Mouse (Mus musculus): ENCODE results near the gene Gprc5d.

Gprc5d gene

GRCm38 (mm10) chr6:135135735-135136134 is 17.7 kb upstream of the Gprc5d start:
- DNase-seq (ENCODE audit: low spot score) = no peak

GRCm38 (mm10) chr6:135133486-135133885 is 15.4 kb upstream of the Gprc5d start:
- DNase-seq (ENCODE audit: low spot score) = no peak

- no peak for DNase-seq (ENCODE audit: low spot score)
These were observed 15.0 kb upstream of the Gprc5d start for GRCm38 (mm10) chr6:135133086-135133485.

DNA sequence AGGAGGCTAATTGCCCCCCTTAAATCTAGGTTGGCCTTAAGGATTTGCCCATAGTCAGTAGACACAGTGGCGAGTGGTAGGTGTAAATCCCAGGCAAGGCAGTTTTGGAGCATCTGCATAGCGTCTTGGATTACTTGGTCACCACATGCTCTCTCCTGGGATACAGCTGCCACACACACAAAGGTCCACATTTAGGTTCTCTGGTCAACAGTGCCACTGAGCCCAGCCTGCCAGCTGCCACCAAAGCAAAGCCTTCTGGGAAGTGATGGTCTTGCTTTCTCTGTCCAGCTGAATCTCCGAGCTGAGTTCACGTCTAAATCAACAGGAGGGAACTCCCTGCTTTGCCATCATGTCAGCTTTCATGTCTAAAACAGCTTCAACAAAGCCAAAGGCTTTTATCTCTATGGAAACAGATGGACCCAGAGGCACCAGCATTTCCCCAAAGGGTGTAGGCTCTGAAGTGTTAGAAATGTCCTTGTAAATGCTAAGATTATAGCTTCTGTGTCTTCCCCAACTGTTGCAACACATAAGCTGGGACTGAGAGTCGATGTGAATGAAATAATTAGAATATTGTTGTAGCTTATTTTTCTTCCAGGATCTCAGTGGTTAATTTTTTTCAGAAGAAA is 6.8 kb upstream of the Gprc5d start:
- no peak for DNase-seq (ENCODE audit: low spot score)

- no peak for DNase-seq (ENCODE audit: low spot score)
These were observed 1.6 kb downstream of the Gprc5d start for GRCm38 (mm10) chr6:135116479-135116878.

GRCm38 (mm10) chr6:135113114-135113436 is 5.0 kb downstream of the Gprc5d start:
- no peak for DNase-seq (ENCODE audit: low spot score)

DNA sequence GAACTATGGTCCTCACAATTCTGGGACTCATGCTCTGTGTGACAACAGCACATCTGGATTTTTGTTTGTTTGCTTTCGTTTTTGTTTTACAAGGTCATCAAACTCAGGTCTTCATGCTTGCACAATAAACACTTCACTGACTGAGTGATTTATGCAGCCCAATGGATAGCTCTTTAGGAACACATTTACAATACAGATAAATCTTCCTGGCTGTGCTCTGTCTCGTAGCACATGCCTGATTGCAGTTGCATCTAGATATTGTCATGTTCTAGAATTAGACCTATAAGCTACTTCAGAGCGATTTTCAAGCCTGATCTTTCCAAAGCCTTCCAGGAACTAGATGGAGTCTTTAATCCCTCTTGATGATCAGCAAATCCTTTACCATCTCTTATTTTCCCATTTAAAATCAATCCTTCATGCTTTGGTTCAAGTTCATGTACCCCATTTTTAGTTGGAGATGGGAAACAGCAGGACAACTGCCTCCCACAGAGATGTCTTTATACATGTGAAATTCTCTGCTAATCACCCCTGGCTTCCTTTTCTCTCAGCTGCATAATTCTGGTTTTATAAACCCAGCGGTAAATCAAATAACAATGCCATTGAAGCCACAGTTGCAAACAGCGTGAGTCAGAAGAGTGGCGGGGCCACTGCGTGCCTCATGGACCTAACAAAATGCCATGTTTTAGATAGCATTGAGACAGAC is 5.5 kb downstream of the Gprc5d start:
- no peak for DNase-seq (ENCODE audit: low spot score)

GRCm38 (mm10) chr6:135107014-135107413 is 11.1 kb downstream of the Gprc5d start:
- no peak for DNase-seq (ENCODE audit: low spot score)

GRCm38 (mm10) chr6:135102736-135103303 is 15.3 kb downstream of the Gprc5d start:
- DNase-seq (ENCODE audit: low spot score) = no peak

- DNase-seq (ENCODE audit: low spot score) = no peak
These were observed 17.2 kb downstream of the Gprc5d start for GRCm38 (mm10) chr6:135100787-135101472.

- DNase-seq (ENCODE audit: low spot score) = no peak
These were observed 25.1 kb downstream of the Gprc5d start for GRCm38 (mm10) chr6:135092798-135093470.

GRCm38 (mm10) chr6:135090661-135091060 is 27.4 kb downstream of the Gprc5d start:
- no peak for DNase-seq (ENCODE audit: low spot score)

GRCm38 (mm10) chr6:135089786-135090185 is 28.3 kb downstream of the Gprc5d start:
- no peak for DNase-seq (ENCODE audit: low spot score)

GRCm38 (mm10) chr6:135087721-135088451 is 30.2 kb downstream of the Gprc5d start:
- peak; percentile 62 for DNase-seq (ENCODE audit: low spot score)

DNA sequence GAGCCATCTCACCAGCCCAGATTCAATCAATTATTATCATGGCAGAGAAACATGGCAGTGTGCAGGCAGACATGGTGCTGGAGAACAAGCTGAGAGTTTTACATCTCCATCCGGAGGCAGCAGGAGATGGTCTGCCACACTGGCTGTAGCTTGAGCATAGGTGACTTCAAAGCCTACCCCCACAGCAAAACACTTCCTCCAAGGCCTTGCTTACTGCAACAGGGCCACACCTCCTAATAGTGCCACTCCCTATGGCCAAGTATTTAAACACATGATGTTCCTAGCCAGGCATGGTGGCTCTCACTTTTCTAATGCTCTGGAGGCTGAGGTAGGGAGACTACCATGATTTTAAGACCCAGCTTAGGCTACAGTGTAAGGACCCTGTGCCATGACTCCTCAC is 32.4 kb downstream of the Gprc5d start:
- DNase-seq (ENCODE audit: low spot score) = no peak

- DNase-seq (ENCODE audit: low spot score) = no peak
These were observed 34.0 kb downstream of the Gprc5d start for GRCm38 (mm10) chr6:135083991-135084502.

- no peak for DNase-seq (ENCODE audit: low spot score)
These were observed 39.7 kb downstream of the Gprc5d start for GRCm38 (mm10) chr6:135078420-135078819.

- DNase-seq (ENCODE audit: low spot score) = no peak
These were observed 41.9 kb downstream of the Gprc5d start for GRCm38 (mm10) chr6:135076202-135076601.

- no peak for DNase-seq (ENCODE audit: low spot score)
These were observed 43.6 kb downstream of the Gprc5d start for GRCm38 (mm10) chr6:135074405-135074947.

DNA sequence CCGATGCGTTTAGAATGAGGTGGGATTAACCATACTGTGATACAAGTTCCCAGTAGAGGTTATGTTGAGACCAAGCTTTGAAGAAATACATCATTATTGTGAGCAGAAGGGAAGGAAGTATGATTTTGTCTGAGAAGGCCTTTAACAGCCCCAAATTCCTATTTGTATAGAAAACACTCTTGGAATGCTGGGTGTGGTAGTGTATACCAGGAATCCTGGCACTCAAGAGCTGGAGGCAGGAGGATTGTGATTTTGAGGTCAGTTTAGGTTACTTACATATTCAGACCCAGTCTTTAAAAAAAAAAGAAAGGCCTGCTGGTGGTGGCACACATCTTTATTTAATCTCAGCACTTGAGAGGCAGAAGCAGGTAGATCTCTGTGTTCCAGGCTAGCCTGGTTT is 47.7 kb downstream of the Gprc5d start:
- no peak for DNase-seq (ENCODE audit: low spot score)

DNA sequence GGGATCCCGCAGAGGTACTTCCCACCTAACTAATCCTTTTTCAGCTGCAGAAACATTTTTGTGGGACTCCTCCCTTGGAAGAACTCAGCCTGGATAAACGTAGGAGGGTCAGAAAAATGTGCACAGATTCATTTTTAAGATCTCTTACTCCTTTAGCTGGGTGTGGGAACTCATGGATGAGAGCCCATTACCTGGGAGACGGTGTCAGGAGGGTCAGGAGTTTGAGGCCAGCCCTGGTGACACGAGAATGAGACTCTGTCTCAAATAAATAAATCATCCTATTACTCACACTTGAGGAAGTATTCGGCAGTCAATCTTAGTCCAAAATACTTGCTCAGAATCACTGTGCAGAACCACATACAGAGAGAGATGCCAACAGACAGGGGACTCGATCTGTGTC is 48.2 kb downstream of the Gprc5d start:
- DNase-seq (ENCODE audit: low spot score) = no peak
